Comparison of ENCODE assay signal across 19 mouse cellular contexts in the genomic region with DNA sequence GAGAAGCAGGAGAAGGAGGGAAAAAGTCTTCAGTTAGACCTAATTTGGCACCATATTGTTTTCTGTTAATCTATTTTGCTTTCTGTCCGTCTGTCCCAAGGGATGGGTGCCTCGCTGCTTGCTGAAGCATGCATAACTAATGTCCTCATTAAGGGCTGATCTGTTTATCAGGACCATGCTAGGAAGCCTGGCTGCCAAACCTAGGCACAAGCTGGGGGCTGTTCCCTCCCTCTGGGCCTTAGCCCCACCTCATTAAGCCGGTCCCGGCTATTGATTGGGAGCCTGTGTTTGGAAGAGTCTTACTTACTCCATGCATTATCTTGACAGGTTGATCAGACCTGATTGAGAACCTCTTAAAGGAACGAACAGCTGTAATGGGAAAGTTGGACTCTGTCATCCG.
DNase-seq lines count a peak whose midpoint lies in the region; ATAC-seq and TF ChIP-seq lines count a peak whose summit lies in the region.
"Had no signal": no experiment of that assay in that cellular context is flagged by ENCODE, and none has a peak within 500 bp of the region (broad histone marks: within the 10 kb centered on the region; RNA-seq: fewer than 3 reads in every experiment).

No protein-coding gene starts in this region.

- H3K27ac ChIP-seq in midbrain, embryonic 11.5 days (ENCODE audit: low read depth, low read length) = no peak overlapping the region
- no peak overlapping the region for H3K27ac ChIP-seq in midbrain, embryonic 16.5 days (ENCODE audit: low read length)
- 0 out of 2 replicates have a peak overlapping the region, but pooled peaks have one; percentile 10 for H3K27ac ChIP-seq in hindbrain, embryonic 14.5 days
- H3K27ac ChIP-seq: forebrain, embryonic 13.5 days; heart, embryonic 13.5 days had no signal

- no peaks in the 10 kb centered on the region for H3K27me3 ChIP-seq in midbrain, embryonic 11.5 days (ENCODE audit: control insufficient read depth, insufficient read depth, low read length)
- H3K27me3 ChIP-seq in midbrain, embryonic 16.5 days (ENCODE audit: control insufficient read depth, insufficient read depth, low read depth, low read length) = no peaks in the 10 kb centered on the region
- no peaks in the 10 kb centered on the region for H3K27me3 ChIP-seq in hindbrain, embryonic 14.5 days (ENCODE audit: control insufficient read depth, insufficient read depth, low read length)
- H3K27me3 ChIP-seq: CH12.LX; heart, embryonic 13.5 days had no signal

- H3K4me3 ChIP-seq in midbrain, embryonic 11.5 days (ENCODE audit: low read depth, low read length) = no peak overlapping the region
- H3K4me3 ChIP-seq in midbrain, embryonic 16.5 days (ENCODE audit: low read depth, low read length) = no peak overlapping the region
- no peak overlapping the region for H3K4me3 ChIP-seq in hindbrain, embryonic 14.5 days (replicated peaks; ENCODE audit: low read length)
- H3K4me3 ChIP-seq: forebrain, embryonic 13.5 days; heart, embryonic 13.5 days; myocyte had no signal

- no peaks in the 10 kb centered on the region for H3K9me3 ChIP-seq in midbrain, embryonic 11.5 days (ENCODE audit: control insufficient read depth, low read length)
- no peaks in the 10 kb centered on the region for H3K9me3 ChIP-seq in midbrain, embryonic 16.5 days (replicated peaks; ENCODE audit: control insufficient read depth, low read length, poor library complexity, severe bottlenecking)
- no peaks in the 10 kb centered on the region for H3K9me3 ChIP-seq in hindbrain, embryonic 14.5 days (ENCODE audit: control insufficient read depth, low read length)
- H3K9me3 ChIP-seq: forebrain, embryonic 13.5 days; heart, embryonic 13.5 days had no signal

- TF ChIP-seq CTCF in brain, embryonic 14.5 days (IDR thresholded peaks at IDR 0.05; ENCODE audit: borderline replicate concordance, extremely low read depth, insufficient read depth, insufficient read length) = no peak

- WGBS in midbrain, embryonic 11.5 days = 62% methylated on average over 6 of the region's 6 CpGs
- WGBS in midbrain, embryonic 16.5 days = 34% methylated on average over 6 of the region's 6 CpGs
- WGBS in hindbrain, embryonic 14.5 days = 25% methylated on average over 6 of the region's 6 CpGs

- H3K4me2 ChIP-seq in midbrain, embryonic 11.5 days = no peak overlapping the region
- H3K4me2 ChIP-seq in midbrain, embryonic 16.5 days (ENCODE audit: low read length) = no peak overlapping the region
- no peak overlapping the region for H3K4me2 ChIP-seq in hindbrain, embryonic 14.5 days (replicated peaks)
- H3K4me2 ChIP-seq: forebrain, embryonic 13.5 days; heart, embryonic 13.5 days had no signal

- TF ChIP-seq POLR2A in brain, embryonic 14.5 days (IDR thresholded peaks at IDR 0.05; ENCODE audit: borderline replicate concordance, extremely low read depth, insufficient read depth, insufficient read length, poor library complexity, severe bottlenecking) = no peak

- no peaks in the 10 kb centered on the region; the same call in 1 of the 2 replicates for H3K36me3 ChIP-seq in midbrain, embryonic 11.5 days (ENCODE audit: control insufficient read depth, insufficient read depth, low read length)
- H3K36me3 ChIP-seq in midbrain, embryonic 16.5 days (ENCODE audit: control insufficient read depth, insufficient read depth, low read length) = no peaks in the 10 kb centered on the region; the same call in 1 of the 2 replicates
- H3K36me3 ChIP-seq in hindbrain, embryonic 14.5 days (replicated peaks; ENCODE audit: control insufficient read depth, insufficient read depth) = no peaks in the 10 kb centered on the region; the same call in 1 of the 2 replicates
- H3K36me3 ChIP-seq: heart, embryonic 13.5 days had no signal

- ATAC-seq in midbrain, embryonic 11.5 days (ENCODE audit: low FRiP score) = 0 out of 2 replicates have a peak, but pooled peaks have one; percentile 44
- ATAC-seq in midbrain, embryonic 16.5 days = no peak
- ATAC-seq in hindbrain, embryonic 14.5 days (ENCODE audit: low FRiP score) = peak; percentile 68; the same call in 1 of the 2 replicates
- no peak for ATAC-seq in cerebellum, adult (ENCODE audit: insufficient number of reproducible peaks, low FRiP score, low TSS enrichment)
- ATAC-seq: forebrain, embryonic 13.5 days; inflammation-experienced regulatory T-cells, adult 6 months; lung, postnatal 0 days had no signal

- no peaks in the 10 kb centered on the region; the same call in 1 of the 2 replicates for H3K4me1 ChIP-seq in midbrain, embryonic 11.5 days (ENCODE audit: control insufficient read depth, insufficient read depth, low read length)
- H3K4me1 ChIP-seq in midbrain, embryonic 16.5 days (ENCODE audit: control insufficient read depth, insufficient read depth, low read length) = peaks cover 4% of the 10 kb centered on the region
- peaks cover 8% of the 10 kb centered on the region for H3K4me1 ChIP-seq in hindbrain, embryonic 14.5 days (replicated peaks; ENCODE audit: control insufficient read depth, insufficient read depth, low read length)

- H3K9ac ChIP-seq in midbrain, embryonic 11.5 days (ENCODE audit: low read length) = no peak overlapping the region
- H3K9ac ChIP-seq in midbrain, embryonic 16.5 days (ENCODE audit: low read depth, low read length) = no peak overlapping the region
- no peak overlapping the region for H3K9ac ChIP-seq in hindbrain, embryonic 14.5 days
- H3K9ac ChIP-seq: forebrain, embryonic 13.5 days; heart, embryonic 13.5 days had no signal

- no peak for DNase-seq in midbrain, embryonic 11.5 days (ENCODE audit: low spot score, missing footprints)
- DNase-seq in brain, embryonic 14.5 days (ENCODE audit: low read depth) = peak; percentile 61
- DNase-seq in hindbrain, embryonic 14.5 days (ENCODE audit: low spot score) = peak; percentile 30
- peak; percentile 80 for DNase-seq in retina, embryonic 14.5 days (ENCODE audit: low spot score)
- no peak for DNase-seq in kidney, adult 11 months
- DNase-seq: cerebellum, adult 9-10 months; gastrocnemius, postnatal 10 days; heart, adult 18-20 months; kidney, adult 9 months; kidney, postnatal 25 days; thymus, postnatal 4 days had no signal

Comparison
In these comparisons a context has a peak if more than half of its experiments do, and no peak if none do; other contexts are left out.
1. ATAC-seq: peak in midbrain, embryonic 11.5 days (single experiment) and hindbrain, embryonic 14.5 days (single experiment); none in midbrain, embryonic 16.5 days (single experiment) and cerebellum, adult (single experiment).
2. DNase-seq: peak in brain, embryonic 14.5 days (single experiment), hindbrain, embryonic 14.5 days (single experiment) and retina, embryonic 14.5 days (single experiment); none in midbrain, embryonic 11.5 days (single experiment) and kidney, adult 11 months (single experiment).